Mouse (Mus musculus) lung, adult 2 months (tissue): ENCODE data around the gene Gm20388.

Experiments
- CTCF ChIP-seq: fragments of 200-500 bp; IDR thresholded peaks from 2 replicates; pipeline ENCODE4 v1.5.1; 2011; ENCODE audit warnings: mild to moderate bottlenecking, low read length, control low read depth; ENCODE audit not compliant: insufficient read depth
- POLR2A ChIP-seq: fragments of 200-500 bp; IDR thresholded peaks from 2 replicates; pipeline ENCODE4 v1.6.1; 2011; ENCODE audit warnings: low read depth, mild to moderate bottlenecking, control low read depth, low read length, borderline replicate concordance; ENCODE audit errors: extremely low read depth

DNA sequence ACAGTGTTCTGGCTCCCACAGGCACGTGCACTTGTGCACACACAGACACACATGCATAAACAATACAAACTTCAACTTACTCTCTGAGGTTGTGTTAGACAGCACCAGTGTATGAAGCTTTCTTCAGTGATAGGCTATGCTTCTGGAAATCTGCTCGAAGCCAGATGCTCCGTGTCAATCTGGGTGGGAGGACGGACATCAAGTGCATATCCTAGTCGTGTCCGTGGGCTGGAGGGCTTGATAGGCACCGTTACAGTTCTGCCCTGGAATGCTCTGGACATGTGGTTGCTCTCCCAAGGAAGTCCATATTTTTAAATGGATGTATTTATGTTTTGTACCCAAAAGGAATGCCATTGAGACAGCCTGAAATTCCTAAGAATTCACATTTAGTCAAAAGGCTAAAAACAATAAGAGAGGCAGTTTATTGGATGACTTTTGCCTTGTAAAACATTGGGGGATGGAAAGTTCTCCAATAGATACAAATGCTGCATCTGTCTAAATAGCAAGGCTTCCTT lies 2178.6 kb downstream of the Gm20388 start:
- TF ChIP-seq CTCF = no peak
- no peak for TF ChIP-seq POLR2A
